Mouse (Mus musculus) ovary, postnatal 14 days (tissue): ENCODE data around the gene Dnajc7.
"Not testable (repeated sequence)": the region's sequence is repeated elsewhere in the genome, so short reads cannot be mapped to it uniquely, and the experiment has no call there.

Experiments used
- DNase-seq: peaks from one replicate; pipeline ENCODE4 v3.0.0; 2022; ENCODE audit warnings: low spot score

Gene Dnajc7

DNA sequence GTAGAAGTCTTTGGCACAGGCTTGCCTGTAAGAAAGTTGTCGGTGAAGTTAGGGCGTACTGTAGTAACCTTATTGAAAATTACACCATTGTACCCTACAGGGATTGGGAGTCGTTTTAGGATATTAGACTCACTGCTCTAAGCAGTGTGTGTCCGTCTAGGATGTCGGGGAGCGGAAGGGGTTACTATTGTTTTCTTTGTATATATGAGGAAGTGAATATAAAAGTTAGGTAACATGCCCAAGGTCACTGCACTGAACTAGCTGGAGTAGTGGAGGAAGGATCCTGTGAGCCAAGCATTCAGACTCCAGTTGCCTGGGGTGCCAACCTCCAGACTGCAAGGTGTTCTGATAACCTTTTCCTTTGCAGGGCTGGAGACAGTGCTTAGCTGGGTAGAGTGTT is 73.0 kb downstream of the Dnajc7 start:
- DNase-seq = no peak

DNA sequence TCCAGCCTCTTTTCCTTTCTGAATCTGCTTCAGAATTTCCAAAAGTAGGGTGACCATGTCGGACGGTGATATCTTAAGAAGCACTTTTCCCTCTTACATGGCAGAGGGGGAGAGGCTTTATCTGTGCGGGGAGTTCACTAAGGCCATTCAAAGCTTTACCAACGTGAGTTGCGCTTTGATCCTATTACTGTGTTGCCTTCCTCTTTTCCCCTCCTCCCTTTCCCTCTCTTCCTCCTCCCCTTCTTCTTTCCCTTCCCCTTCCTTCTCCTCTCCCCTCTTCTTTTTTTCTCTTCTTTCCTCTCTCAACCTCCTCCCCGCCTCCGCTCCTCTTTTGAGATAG is 74.3 kb downstream of the Dnajc7 start:
- DNase-seq = no peak

DNA sequence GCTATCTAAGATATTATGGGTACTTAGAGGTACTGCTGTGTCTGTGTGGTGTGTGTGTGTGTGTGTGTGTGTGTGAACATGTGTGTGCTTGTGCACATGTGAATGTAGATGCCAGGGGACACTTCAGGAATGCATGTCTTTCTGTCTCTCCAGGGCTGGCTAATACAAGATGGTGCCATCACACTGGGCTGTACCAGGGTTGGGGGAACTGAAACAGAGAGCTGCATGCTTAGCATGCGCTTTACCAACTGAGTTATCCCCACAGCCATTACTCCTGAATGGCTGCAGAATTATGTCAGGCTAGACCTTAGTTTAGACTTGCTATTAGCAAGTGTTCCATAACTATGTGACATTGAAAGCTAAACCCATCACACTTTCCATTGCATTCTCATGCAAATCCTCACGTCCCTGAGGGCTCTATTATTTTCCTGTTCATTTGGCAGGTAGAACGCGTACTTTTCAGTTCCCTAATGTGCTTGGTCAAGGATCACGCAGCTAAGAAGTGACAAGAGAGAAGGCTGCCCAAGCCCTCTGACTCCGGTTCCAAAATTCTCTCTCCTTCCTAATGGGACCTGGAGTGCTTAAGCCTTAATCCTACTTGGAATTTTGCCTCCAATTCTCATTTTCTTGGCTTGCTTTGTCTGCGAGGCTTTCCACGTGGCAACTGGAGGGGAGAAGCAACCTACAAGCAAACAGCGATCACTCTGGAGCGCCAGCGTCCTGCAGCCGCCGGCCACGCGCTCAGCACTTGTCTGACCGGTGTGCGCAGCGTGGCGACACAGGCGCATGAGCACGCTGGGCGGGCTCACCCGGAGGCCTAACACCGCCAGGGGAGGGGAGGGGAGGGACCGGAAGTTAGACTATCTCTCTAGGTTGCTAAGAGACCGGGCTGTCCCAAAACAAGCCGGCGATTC is 74.9 kb downstream of the Dnajc7 start, which contains the start of gene Ttc25:
Ttc25 (plus strand) TSS at position 776 of the 914 bp plus-strand sequence.
- DNase-seq = peak; percentile 75

DNA sequence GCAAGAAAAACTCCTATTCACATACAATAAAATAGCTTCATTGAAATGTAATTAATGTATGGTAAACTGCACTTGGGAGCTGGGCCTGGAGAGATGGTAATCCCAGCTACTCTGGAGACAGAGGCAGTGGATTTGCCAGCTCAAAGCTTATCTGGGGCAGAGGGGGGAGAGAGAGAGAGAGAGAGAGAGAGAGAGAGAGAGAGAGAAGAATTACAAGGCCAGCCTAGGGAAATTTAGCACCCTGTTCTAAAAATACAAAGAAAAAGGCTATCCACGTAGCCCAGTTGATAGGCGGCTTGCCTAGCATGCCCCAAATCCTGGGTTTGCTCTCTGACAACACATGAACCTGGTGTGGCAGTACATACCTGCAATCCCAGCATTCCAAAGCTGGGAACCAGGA is 78.4 kb downstream of the Dnajc7 start:
- DNase-seq = no peak

DNA sequence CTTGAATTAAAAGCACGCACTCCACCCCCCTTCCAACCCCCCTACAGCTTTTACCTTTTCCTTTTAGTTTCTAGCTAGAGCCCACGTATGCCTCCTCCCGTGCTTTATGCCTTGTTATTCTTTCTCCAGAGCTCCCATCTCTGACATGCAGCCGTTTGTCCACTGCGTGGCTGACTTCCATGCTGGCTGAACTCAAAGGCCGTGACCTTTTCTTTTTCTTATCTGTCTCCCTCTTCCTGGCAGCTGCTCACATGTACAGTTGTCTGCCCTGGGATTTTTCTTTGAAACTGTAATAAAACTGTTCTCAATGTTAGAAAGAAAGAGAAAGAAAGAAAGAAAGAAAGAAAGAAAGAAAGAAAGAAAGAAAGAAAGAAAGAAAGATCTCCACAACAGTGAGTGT is 79.0 kb downstream of the Dnajc7 start:
- no peak for DNase-seq

DNA sequence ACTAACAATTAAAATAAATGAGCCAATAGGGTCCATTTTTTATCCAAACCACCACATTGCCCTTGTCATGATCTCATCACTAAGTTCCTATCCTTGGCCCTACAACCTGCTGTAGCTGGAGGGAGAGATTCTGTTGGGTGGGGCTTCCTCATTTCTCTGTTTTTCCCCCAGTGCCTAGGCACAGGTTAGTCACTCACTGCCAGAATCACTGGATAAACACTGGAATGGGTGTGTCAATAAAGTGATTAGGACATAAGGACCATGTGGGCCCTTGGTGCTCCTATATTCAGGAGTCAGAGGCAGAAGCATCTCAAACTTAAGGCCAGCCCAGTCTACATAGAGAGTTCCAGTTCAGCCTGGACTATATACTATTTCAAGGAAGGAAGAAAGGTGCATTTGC is 83.5 kb downstream of the Dnajc7 start:
- DNase-seq = no peak

DNA sequence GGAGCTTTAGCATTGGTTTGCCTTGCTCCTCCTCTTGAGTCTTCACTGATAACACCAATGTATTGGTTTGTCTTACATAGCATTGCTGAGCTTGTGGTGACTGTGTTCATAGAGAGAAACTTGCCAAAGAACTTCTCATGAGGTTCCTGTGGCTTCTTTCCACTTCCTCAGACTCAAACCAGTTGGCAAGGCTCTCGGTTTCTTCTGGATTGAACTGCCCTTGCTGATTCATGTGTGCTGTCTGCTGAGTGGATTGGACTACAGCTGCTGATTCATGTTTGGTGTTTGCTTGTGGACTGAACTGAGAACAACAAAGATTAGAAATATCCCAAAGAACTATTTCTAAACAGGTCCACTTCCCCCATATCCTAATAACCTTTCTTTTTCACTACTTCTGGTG is 84.0 kb downstream of the Dnajc7 start:
- DNase-seq = no peak

DNA sequence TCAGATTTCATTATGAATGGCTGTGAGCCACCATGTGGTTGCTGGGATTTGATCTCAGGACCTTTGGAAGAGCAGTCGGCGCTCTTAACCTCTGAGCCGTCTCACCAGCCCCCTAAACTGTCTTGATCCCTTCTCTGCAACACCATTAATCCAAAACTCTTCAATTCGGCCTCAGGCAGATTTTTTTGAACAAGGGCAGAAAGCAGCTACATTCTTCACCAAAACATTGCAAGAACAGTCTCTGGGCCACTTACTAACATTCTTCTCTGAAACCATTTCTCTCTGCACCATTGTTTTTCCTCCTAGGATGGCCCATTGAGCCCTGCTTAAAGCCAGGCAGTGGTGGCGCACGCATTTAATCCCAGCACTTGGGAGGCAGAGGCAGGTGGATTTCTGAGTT is 85.1 kb downstream of the Dnajc7 start:
- not testable (repeated sequence) for DNase-seq

DNA sequence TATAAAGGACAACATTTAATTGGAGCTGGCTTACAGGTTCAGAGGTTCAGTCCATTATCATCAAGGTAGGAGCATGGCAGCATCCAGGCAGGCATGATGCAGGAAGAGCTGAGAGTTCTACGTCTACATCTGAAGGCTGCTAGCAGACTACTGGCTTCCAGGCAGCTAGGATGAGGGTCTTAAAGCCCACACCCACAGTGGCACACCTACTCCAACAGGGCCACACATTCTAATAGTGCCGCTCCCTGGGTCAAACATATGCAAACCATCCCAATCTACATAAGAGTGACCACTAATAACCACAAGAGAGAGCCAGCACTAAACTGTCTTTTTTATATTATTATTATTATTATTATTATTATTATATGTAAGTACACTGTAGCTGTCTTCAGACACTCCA is 85.6 kb downstream of the Dnajc7 start:
- not testable (repeated sequence) for DNase-seq

DNA sequence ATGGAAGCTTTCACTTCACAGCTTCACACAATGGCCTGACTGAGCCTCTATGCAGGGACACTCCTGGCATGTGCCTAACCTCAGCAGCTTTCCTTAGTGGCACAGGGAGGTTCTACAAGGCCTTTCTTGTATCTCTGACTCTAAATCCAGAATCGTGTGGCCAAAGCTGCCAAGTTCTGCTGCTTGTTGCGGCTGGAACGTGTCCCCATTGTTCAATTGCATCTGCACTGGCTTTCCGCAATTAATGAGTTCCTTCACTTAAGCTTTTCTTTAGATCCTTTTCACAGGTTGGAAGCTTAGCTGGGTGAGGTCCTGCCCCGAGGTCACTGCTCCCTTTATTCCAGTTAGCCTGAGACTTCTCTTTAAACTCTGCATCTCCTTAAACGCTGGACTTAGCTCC is 86.1 kb downstream of the Dnajc7 start:
- DNase-seq = no peak
